Mouse (Mus musculus): ENCODE results near the gene Tspan3. TPM values are rescaled to one million over a fixed set of nuclear protein-coding genes. Genes with fewer than 3 reads are reported as not detected.
A peak's percentile ranks its signal among the peaks of the same experiment; 100 is the strongest.

Tspan3 gene
- total RNA-seq (2021), result 100 to 1,000 TPM; 329 to 341 TPM

GRCm38 (mm10) chr9:56165377-56165776 is at the start of gene Tspan3:
Tspan3 (minus strand) TSS chr9:56165477.
- no peak for DNase-seq

- peak; percentile 52 to 68 for DNase-seq
Measured at GRCm38 (mm10) chr9:56213451-56214291, 48.4 kb upstream of the Tspan3 start.

GRCm38 (mm10) chr9:56208817-56209216 is 43.5 kb upstream of the Tspan3 start:
- DNase-seq, result no peak

GRCm38 (mm10) chr9:56207516-56207915 is 42.2 kb upstream of the Tspan3 start:
- DNase-seq, result no peak

GRCm38 (mm10) chr9:56207083-56207482 is 41.8 kb upstream of the Tspan3 start:
- no peak for DNase-seq

- no peak for DNase-seq
Measured at GRCm38 (mm10) chr9:56205336-56205735, 40.1 kb upstream of the Tspan3 start.

GRCm38 (mm10) chr9:56204316-56204715 is 39.0 kb upstream of the Tspan3 start:
- DNase-seq, result no peak

GRCm38 (mm10) chr9:56200645-56201314 is 35.5 kb upstream of the Tspan3 start:
- peak; percentile 78 to 83 for DNase-seq

GRCm38 (mm10) chr9:56200200-56200599 is 34.9 kb upstream of the Tspan3 start:
- DNase-seq, result no peak

GRCm38 (mm10) chr9:56196921-56197320 is 31.6 kb upstream of the Tspan3 start:
- no peak for DNase-seq

- no peak for DNase-seq
Measured at GRCm38 (mm10) chr9:56195193-56195592, 29.9 kb upstream of the Tspan3 start.

GRCm38 (mm10) chr9:56191498-56192455 is 26.5 kb upstream of the Tspan3 start:
- no peak for DNase-seq

GRCm38 (mm10) chr9:56180118-56180781 is 15.0 kb upstream of the Tspan3 start:
- no peak for DNase-seq

- DNase-seq, result no peak
Measured at GRCm38 (mm10) chr9:56179416-56180117, 14.3 kb upstream of the Tspan3 start.

- no peak for DNase-seq
Measured at GRCm38 (mm10) chr9:56177354-56177753, 12.1 kb upstream of the Tspan3 start.

- no peak for DNase-seq
Measured at GRCm38 (mm10) chr9:56175316-56175715, 10.0 kb upstream of the Tspan3 start.

- no peak for DNase-seq
Measured at GRCm38 (mm10) chr9:56167690-56168089, 2.4 kb upstream of the Tspan3 start.

- no peak for DNase-seq
Measured at GRCm38 (mm10) chr9:56166161-56166560, 884 bp upstream of the Tspan3 start.

GRCm38 (mm10) chr9:56160341-56161141 is 4.7 kb downstream of the Tspan3 start:
- DNase-seq, result peak; percentile 93

- no peak for DNase-seq
Measured at GRCm38 (mm10) chr9:56159456-56159855, 5.8 kb downstream of the Tspan3 start.

Data from layer of hippocampus, postnatal 36 days (tissue).